Mouse (Mus musculus): ENCODE measurements around the gene Ano10.
A peak's percentile ranks its signal among the peaks of the same experiment; 100 is the strongest.

Gene Ano10

GRCm38 (mm10) chr9:122290192-122290591, 4.0 kb downstream of the Ano10 start:
- DNase-seq (ENCODE audit: low spot score) = no peak

DNA sequence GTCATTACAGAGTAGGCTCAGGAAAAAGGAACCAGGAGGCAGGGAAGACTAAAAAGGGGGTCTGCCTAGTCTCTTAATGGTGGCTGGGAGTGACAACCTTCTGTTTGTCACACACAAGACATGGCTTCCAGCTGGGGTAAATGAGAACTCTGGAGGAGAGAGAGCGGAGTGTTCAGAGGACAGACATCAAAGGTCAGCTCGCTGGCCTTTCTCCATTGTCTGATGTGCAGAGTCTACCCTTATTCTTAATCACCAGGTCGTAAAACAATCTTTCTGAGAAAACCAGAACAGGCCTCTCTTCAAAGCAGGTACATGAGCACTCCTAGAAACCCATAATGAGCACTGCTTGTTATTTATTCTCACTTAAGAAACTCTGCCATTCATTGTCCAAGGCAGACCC, 5.8 kb downstream of the Ano10 start:
- DNase-seq (ENCODE audit: low spot score) = no peak

DNA sequence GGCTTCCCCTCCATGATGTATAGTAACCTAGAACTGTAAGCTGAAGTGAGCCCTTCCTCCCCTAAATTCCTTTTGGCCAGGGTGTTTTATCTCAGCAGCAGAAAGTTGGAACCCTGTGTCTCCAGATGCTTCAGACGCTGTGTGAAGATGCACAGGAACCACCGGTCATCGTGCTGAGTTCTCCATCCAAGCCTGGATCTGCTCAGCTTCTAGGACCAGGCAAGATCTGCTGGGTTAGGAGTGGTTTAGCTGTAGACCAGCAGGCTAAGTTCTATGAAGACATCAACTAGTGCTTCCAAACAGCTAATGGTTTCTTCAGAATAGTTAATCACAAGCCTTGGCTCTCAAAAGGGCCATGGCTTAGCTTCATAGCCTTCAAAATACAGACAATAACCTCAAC, 6.7 kb downstream of the Ano10 start:
- no peak for DNase-seq (ENCODE audit: low spot score)

GRCm38 (mm10) chr9:122285833-122286310, 8.4 kb downstream of the Ano10 start:
- no peak for DNase-seq (ENCODE audit: low spot score)

- no peak for DNase-seq (ENCODE audit: low spot score)
Measured at GRCm38 (mm10) chr9:122285146-122285832, 8.9 kb downstream of the Ano10 start.

DNA sequence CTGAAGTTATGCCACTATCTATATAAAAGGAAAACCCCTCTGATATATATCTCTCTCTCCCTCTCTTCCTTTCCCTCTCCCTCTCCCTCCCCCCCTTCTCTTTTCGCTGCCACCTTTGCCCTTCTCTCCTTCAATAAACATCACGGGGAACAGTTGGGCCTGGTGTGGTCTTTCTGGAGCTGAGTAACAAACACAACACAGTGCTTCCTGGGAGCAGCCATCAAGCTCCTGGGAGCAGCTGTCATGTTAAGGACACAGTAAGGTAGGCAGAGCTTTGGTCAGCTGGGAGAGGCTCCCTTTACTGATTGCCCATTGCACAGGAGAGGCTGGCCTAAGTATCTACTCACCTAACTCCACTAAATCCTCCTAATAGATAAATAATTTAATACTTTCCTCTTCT, 9.5 kb downstream of the Ano10 start:
- DNase-seq (ENCODE audit: low spot score) = no peak

DNA sequence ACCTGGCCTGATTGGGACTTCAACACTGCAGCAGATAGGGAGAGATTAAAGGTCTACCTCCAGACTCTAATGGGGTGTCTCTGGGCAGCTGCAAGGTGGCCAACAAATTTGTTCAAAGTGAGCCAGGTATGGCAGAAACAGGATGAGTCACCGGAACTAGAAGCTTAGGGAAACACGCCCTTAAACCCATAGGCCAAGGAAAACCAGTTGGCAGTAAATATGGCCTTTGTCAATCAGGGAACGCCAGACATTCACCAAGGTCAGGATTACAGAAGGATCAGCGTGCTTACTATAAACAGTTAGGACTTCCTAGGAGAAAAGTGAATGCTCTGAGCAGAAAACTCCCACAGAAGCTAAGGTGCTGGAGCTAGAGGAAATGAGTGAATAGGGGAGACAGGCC, 13.2 kb downstream of the Ano10 start:
- DNase-seq (ENCODE audit: low spot score) = no peak

DNA sequence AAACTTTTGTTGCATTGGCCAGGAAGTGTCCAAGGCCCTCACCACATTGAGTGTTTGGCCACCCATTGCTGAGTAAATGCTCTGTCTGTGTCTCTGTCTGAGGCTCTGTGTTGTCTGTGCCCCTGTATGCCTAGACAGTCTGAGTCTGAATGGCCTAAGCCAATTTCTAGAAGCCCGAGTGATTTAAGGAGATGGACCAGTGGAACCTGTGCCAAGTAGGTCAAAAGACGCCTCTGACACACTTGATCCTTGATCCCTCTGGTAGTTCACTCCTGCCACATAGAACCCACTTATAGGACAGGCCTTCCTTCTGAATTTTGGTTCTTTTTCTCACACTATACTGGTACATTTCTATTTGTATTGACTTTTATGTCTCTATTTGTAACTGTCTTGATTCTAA, 17.6 kb downstream of the Ano10 start:
- no peak for DNase-seq (ENCODE audit: low spot score)

DNA sequence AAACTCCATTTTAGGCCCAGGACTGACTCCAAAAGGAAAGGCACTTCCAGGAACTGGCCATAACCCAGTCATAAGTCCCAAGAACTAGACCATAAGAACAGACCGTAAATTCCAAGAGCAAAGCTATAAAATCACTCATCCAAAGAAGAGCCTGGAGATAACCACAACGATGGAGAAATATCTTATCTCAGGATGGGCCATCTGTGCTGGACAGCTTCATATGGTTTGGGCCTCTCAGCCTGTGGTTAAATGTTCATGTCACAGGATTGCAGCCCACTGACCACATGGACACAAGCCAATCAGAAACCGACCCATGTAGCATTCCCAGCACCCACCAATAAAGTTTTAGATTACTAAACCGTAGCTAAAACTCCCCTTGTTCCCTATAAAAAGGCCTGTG, 18.1 kb downstream of the Ano10 start:
- DNase-seq (ENCODE audit: low spot score) = no peak

GRCm38 (mm10) chr9:122274346-122274745, 19.9 kb downstream of the Ano10 start:
- no peak for DNase-seq (ENCODE audit: low spot score)

- DNase-seq (ENCODE audit: low spot score) = no peak
Measured at GRCm38 (mm10) chr9:122273879-122274278, 20.3 kb downstream of the Ano10 start.

- DNase-seq (ENCODE audit: low spot score) = no peak
Measured at GRCm38 (mm10) chr9:122271866-122272265, 22.4 kb downstream of the Ano10 start.

DNA sequence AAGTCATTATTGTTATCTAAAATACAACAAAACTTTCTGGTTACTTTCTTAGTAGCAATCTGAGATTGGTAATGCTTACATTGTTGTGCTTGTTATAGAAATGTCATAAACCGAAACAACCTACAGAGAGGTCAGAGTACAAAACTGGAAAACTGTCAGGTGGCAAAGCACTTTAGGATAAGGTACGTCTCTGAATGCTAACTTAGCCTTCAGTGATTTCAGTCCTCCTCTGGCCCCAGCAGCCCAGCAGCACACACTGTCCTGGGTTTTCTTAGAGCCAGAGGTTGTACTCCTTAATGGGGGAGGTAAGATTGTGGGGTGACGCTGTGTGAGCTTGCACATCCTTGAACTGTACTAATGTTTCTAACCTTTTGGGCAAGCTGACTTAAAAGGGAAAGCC, 22.9 kb downstream of the Ano10 start:
- DNase-seq (ENCODE audit: low spot score) = no peak

GRCm38 (mm10) chr9:122270913-122271312, 23.3 kb downstream of the Ano10 start:
- no peak for DNase-seq (ENCODE audit: low spot score)

- no peak for DNase-seq (ENCODE audit: low spot score)
Measured at GRCm38 (mm10) chr9:122269256-122270041, 24.8 kb downstream of the Ano10 start.

GRCm38 (mm10) chr9:122265526-122266210, 28.6 kb downstream of the Ano10 start:
- no peak for DNase-seq (ENCODE audit: low spot score)

- DNase-seq (ENCODE audit: low spot score) = no peak
Measured at GRCm38 (mm10) chr9:122263140-122263539, 31.1 kb downstream of the Ano10 start.

DNA sequence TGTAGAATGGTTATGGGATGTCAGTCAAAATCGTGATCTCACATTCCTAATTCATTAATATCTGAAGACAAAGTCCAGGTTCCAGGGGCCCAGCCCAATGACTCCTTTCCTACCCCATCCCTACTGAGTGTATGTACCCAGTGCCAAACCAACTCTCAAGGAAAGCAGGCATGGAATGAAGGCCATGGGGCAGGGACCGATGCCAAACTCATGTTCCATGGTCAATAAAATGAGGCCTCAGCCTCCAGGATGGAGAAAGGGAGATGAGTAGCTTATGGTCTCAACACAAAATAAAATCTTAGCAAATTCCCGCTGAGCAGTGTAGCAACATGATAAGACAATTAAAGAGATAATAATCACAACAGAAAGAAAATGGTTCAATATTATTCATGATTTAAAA, 39.8 kb downstream of the Ano10 start:
- no peak for DNase-seq (ENCODE audit: low spot score)

GRCm38 (mm10) chr9:122252113-122252512, 42.1 kb downstream of the Ano10 start:
- DNase-seq (ENCODE audit: low spot score) = no peak

DNA sequence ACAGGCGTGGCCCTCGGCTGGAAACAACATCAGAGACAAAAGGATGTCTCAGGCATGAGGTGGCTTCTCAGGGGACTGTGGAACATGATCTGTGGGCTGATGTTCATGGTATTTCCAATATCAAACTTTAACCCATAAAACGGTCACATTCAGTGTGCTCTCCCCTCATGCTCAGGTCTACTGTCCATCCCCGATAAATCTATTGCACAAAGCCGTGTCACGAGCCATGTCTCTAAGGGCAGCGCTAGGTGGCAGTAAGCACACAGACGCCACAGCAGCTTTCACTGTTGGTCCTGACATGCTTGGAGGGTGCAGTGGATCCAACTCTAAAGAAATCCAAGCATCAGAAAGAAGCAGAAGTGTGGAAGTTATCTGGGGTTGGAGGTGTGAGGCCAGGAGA, 46.1 kb downstream of the Ano10 start:
- no peak for DNase-seq (ENCODE audit: low spot score)

DNA sequence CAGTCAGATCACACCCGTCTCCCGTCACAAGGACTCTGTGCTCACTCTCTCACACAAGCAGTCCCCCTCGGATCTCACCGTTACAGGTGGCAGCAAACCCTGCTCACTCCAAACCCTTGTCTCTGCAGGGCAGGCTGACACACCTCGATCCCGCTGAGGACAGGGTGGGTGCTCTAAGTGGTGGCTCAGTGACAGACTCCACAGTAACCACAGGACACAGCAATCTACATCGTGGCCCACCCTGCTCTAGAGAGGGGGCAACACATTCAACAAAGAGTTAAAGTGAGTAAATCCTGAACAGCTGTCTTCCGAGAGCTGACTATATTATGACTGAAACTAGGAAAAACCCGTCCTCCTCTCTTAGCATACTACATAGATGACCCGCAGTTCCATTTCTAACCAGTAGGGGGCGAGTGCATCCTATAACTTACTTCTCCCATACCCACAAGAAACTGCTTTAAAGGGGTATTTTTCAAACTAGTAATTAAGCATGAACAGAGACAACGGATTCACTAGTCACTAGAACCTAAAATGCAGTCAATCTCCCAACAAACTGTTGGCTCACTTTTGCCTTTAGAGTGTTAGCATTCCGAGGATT, 46.7 kb downstream of the Ano10 start:
- DNase-seq (ENCODE audit: low spot score) = peak; percentile 73

- no peak for DNase-seq (ENCODE audit: low spot score)
Measured at GRCm38 (mm10) chr9:122245879-122246278, 48.3 kb downstream of the Ano10 start.

DNA sequence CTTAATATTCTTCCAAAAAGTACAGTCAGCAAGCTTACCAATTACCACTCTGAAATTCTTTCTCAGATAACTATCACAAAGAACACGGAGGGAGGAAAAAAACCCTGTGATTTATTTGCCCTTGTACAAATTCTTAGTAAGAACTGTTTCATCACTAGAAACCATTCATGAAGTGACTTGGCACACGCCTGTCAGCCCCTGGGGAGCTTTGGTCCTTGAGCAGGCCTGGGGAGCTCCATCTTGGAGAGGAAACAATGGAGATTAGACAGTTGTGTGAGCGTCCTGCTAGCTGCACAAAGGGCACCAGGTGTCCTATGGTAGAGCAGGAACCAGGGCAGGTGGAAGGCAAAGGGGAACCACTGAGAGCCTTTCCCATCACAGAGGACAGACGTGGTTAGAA, 48.8 kb downstream of the Ano10 start:
- no peak for DNase-seq (ENCODE audit: low spot score)
